Mouse (Mus musculus) kidney, adult 2 months (tissue): ENCODE measurements around the gene Rasip1.

Experiments used
- CTCF ChIP-seq: fragments of 200-500 bp; conservative IDR thresholded peaks from 2 replicates; pipeline ENCODE4 v1.5.1; 2011; ENCODE audit warnings: low read depth, mild to moderate bottlenecking, control low read depth, low read length, moderate library complexity, mixed read lengths; ENCODE audit not compliant: insufficient read depth, insufficient read length
- POLR2A ChIP-seq: fragments of 200-500 bp; IDR thresholded peaks from one replicate; pipeline ENCODE4 v1.6.1; 2011; ENCODE audit warnings: low read depth, low read length, control low read depth

- no peak for TF ChIP-seq CTCF
- TF ChIP-seq POLR2A = no peak
Observed at GRCm38 (mm10) chr7:45626571-45627076, 664 bp upstream of the Rasip1 start.
